Mouse (Mus musculus) liver, embryonic 14 days (tissue): ENCODE measurements around the gene Gm14418. TPM values are rescaled to one million over a fixed set of nuclear protein-coding genes. Genes with fewer than 3 reads are reported as not detected.

ENCODE experiments used
- polyA plus RNA-seq: library from polyadenylated mRNA; depleted of rRNA; stranded (reverse); fragments of >200 nt; gene quantifications from 2 replicates; pipeline ENCODE4 v1.2.3, GENCODE M21; 2012; rRNA removed

Gm14418 gene
- 0.92 and 1.2 TPM in 2 replicates for polyA plus RNA-seq

GRCm38 (mm10) chr2:177398096-177398495 is at the start of gene Gm14418:
Gene Gm14418 (minus strand): TSS chr2:177398320.

Other genes starting within 250 kb of the Gm14418 start
- 3.8 and 4.4 TPM in 2 replicates for gene Gm14410, start 191.9 kb downstream of the Gm14418 start, polyA plus RNA-seq
- not detected in 2 replicates for gene Gm14409, start 131.3 kb downstream of the Gm14418 start, polyA plus RNA-seq
- gene Gm14412, start 74.0 kb downstream of the Gm14418 start, polyA plus RNA-seq: 0.05 and 0.07 TPM in 2 replicates
- gene Zfp970, start 66.4 kb upstream of the Gm14418 start, polyA plus RNA-seq: 3.5 and 3.8 TPM in 2 replicates
- gene Gm14403, start 99.9 kb upstream of the Gm14418 start, polyA plus RNA-seq: 0.91 and 1.1 TPM in 2 replicates
- gene Gm14406, start 179.9 kb upstream of the Gm14418 start, polyA plus RNA-seq: not detected in 2 replicates